Mouse (Mus musculus) bone marrow, adult 2 months (tissue): ENCODE data around the gene Dirc2.

Experiments used
- CTCF ChIP-seq: fragments of 200-500 bp; IDR thresholded peaks from 2 replicates; pipeline ENCODE4 v1.5.1; 2011; ENCODE audit warnings: low read length, control low read depth; ENCODE audit not compliant: control insufficient read depth, insufficient read depth
- POLR2A ChIP-seq: fragments of 200-500 bp; IDR thresholded peaks from 2 replicates; pipeline ENCODE4 v1.6.1; 2011; ENCODE audit warnings: low read depth, mild to moderate bottlenecking, control low read depth, low read length, borderline replicate concordance; ENCODE audit not compliant: control insufficient read depth

DNA sequence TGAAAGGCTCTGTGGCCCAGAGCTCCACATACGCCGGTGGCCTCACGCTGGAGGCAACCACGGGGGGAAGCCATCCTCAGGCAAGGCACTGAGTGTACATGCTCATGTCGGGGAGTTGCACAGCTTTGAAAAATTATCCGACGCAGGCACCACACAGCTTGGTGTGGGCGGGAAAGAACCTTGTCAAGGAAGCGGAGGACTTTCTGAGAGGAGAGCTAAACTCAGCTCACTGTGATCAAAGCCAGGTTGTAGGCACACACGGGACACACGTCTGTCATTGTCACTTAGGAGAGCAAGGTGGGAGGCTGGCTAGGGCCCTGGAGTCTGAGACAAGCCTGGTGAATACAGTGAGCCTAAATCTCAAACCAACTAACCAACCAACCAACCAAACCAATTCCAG lies 67.3 kb downstream of the Dirc2 start:
- TF ChIP-seq CTCF (no peak), POLR2A (no peak)
